Mouse (Mus musculus) stomach, embryonic 14.5 days (tissue): Measurements from ENCODE around the gene Mcrip2. TPM values are rescaled to one million over a fixed set of nuclear protein-coding genes. Genes with fewer than 3 reads are reported as not detected.
A peak's percentile ranks its signal among the peaks of the same experiment; 100 is the strongest.

Experiments
- ATAC-seq: fragments of 200-750 bp; cut with Nextera tagmentation; 2 replicates; pipeline ENCODE4 v1.8.0; 2017; ENCODE audit warnings: low read depth, moderate TSS enrichment; ENCODE audit not compliant: insufficient number of reproducible peaks, insufficient read depth, low FRiP score
- H3K27ac ChIP-seq: fragments of 300-500 bp; sonication (generic); 2 replicates; pipeline ENCODE4 v1.5.1; 2014; ENCODE audit warnings: mild to moderate bottlenecking, low read length, moderate library complexity, mixed read lengths
- H3K27me3 ChIP-seq: fragments of 300-500 bp; sonication (generic); 2 replicates; pipeline ENCODE4 v1.6.1; 2014; ENCODE audit warnings: low read length, control low read depth, mixed read lengths; ENCODE audit not compliant: control insufficient read depth, insufficient read depth
- H3K36me3 ChIP-seq: fragments of 300-500 bp; sonication (generic); 2 replicates; pipeline ENCODE4 v1.6.1; 2014; ENCODE audit warnings: mild to moderate bottlenecking, control low read depth, low read length, moderate library complexity, mixed read lengths; ENCODE audit not compliant: control insufficient read depth, insufficient read depth
- H3K4me1 ChIP-seq: fragments of 300-500 bp; sonication (generic); 2 replicates; pipeline ENCODE4 v1.6.1; 2014; ENCODE audit warnings: low read length, control low read depth, mixed read lengths; ENCODE audit not compliant: control insufficient read depth, insufficient read depth
- H3K4me2 ChIP-seq: fragments of 300-500 bp; sonication (generic); replicated peaks from 2 replicates; pipeline ENCODE4 v1.6.1; 2014; ENCODE audit warnings: low read depth, low read length, control low read depth
- H3K4me3 ChIP-seq: fragments of 300-500 bp; sonication (generic); 2 replicates; pipeline ENCODE4 v1.5.1; 2014; ENCODE audit warnings: low read depth, low read length, control low read depth
- H3K9ac ChIP-seq: fragments of 300-500 bp; sonication (generic); replicated peaks from 2 replicates; pipeline ENCODE4 v1.6.1; 2014; ENCODE audit warnings: low read depth, mild to moderate bottlenecking, control low read depth, low read length, moderate library complexity, mixed read lengths
- H3K9me3 ChIP-seq: fragments of 300-500 bp; sonication (generic); 2 replicates; pipeline ENCODE4 v1.6.1; 2016; ENCODE audit warnings: low read depth, low read length, control low read depth; ENCODE audit not compliant: control insufficient read depth
- WGBS: fragments of 180-500 bp; shearing (Covaris S2); extraction: QIAGEN DNeasy Blood & Tissue Kit; methylation state at CpG from one replicate; pipeline ENCODE4 v1.1.7; 2014; 5-methylcytosine and 5-hydroxymethylcytosine counted together
- polyA plus RNA-seq: library from polyadenylated mRNA; unstranded; fragments of >200 nt; fragmentation: Nextera tagmentation; extraction: Ambion mirVana; gene quantifications from 2 replicates; pipeline ENCODE4 v1.2.1, GENCODE M21; 2014

Gene Mcrip2
- polyA plus RNA-seq, 1 experiment from 2014 or later: 23.3 TPM

DNA sequence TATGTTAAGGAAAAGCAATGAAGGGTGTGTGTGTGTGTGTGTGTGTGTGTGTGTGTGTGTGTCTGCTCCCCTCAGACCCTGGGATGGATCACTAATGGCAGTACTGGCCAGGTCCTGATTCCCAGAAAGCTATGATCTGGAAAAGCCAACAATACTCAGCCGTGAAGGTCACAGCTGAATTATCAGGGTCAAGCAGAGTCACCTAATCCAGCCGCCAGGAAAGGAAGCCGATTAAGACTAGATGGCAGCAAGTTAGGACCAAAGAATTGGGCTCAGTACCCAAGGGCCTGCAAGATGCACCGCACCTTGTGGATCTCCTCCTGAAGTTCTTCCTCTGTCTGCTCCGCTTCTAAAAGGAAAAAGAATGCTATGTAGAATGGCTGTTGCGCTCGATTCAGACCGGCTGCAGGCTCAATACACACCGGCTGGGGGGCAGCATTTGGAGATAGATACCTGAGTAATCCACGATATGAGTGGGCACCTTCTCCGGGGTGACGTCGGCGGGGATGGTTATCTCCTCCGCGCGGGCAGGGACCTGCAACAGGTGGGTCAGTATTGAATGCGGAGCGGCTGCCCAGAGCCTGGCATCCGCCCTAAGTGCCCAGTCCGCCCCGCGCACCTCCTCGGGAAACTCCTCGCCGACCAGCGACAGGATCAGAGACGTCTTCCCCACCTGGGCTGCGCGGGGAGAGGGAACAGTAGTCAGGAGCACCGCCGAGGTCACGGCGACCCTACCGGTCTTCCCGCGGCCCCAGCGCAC is 24.7 kb downstream of the Mcrip2 start:
- Histone ChIP-seq H3K9me3 (no peaks in the 10 kb centered on the region), H3K27ac (peak overlapping the region; percentile 76), H3K4me3 (peak overlapping the region; percentile 88), H3K4me1 (peaks cover 14% of the 10 kb centered on the region), H3K27me3 (no peaks in the 10 kb centered on the region), H3K4me2 (peak overlapping the region; percentile 87), H3K9ac (peak overlapping the region; percentile 84), H3K36me3 (peaks cover 44% of the 10 kb centered on the region)
- peak; percentile 44 for ATAC-seq
- WGBS: 3% methylated on average over 37 of the region's 38 CpGs

DNA sequence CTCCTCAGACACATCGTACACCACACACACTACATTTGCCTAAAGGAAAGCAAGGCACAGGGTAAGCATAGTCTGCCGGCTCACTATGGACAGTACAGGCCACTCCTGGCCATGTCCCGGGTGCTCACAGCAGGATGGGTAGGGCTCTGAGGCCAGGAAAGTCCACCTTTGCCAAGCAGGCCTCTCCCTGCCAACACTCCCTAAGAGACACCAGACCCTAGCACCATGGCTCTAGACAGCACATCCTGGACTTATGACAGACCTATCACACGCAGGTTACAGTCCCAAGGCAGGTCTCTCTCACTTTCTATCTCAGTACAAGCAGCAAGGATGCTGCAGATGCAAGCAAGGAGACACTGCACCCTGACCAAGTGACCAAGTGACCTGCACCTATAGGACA is 25.4 kb downstream of the Mcrip2 start:
- Histone ChIP-seq H3K27ac (no peak overlapping the region), H3K36me3 (peaks cover 44% of the 10 kb centered on the region), H3K9me3 (no peaks in the 10 kb centered on the region), H3K4me2 (peak overlapping the region; percentile 87), H3K9ac (peak overlapping the region; percentile 84; the same call in 1 of the 2 replicates), H3K4me1 (peaks cover 14% of the 10 kb centered on the region), H3K4me3 (peak overlapping the region; percentile 88), H3K27me3 (no peaks in the 10 kb centered on the region)
- no peak for ATAC-seq
- 92% methylated on average over 4 of the region's 4 CpGs for WGBS

DNA sequence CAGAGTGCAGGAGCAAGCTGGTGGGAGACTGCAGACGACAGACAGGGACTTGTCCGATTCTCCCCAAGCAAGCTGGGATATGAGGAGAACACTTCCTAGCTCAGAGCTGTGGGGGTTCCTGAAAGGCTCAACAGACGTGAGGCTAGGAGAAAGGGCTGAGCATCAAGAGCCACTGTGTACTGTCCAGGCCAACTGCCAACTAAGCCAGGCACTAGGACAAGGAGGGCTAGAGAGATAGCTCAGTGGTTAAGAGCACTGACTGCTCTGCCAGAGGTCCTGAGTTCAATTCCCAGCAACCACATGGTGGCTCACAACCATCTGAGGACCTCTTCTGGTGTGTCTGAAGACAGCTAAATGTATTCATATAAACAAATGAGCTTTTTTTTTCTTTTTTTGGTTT is 26.1 kb downstream of the Mcrip2 start:
- no peak overlapping the region for H3K4me3 ChIP-seq
- no peak overlapping the region for H3K9ac ChIP-seq
- H3K36me3 ChIP-seq: peaks cover 48% of the 10 kb centered on the region
- no peaks in the 10 kb centered on the region for H3K27me3 ChIP-seq
- H3K27ac ChIP-seq: no peak overlapping the region
- H3K9me3 ChIP-seq: no peaks in the 10 kb centered on the region
- H3K4me1 ChIP-seq: peaks cover 15% of the 10 kb centered on the region
- 93% methylated on average over 3 of the region's 3 CpGs for WGBS
- no peak for ATAC-seq
- no peak overlapping the region for H3K4me2 ChIP-seq

DNA sequence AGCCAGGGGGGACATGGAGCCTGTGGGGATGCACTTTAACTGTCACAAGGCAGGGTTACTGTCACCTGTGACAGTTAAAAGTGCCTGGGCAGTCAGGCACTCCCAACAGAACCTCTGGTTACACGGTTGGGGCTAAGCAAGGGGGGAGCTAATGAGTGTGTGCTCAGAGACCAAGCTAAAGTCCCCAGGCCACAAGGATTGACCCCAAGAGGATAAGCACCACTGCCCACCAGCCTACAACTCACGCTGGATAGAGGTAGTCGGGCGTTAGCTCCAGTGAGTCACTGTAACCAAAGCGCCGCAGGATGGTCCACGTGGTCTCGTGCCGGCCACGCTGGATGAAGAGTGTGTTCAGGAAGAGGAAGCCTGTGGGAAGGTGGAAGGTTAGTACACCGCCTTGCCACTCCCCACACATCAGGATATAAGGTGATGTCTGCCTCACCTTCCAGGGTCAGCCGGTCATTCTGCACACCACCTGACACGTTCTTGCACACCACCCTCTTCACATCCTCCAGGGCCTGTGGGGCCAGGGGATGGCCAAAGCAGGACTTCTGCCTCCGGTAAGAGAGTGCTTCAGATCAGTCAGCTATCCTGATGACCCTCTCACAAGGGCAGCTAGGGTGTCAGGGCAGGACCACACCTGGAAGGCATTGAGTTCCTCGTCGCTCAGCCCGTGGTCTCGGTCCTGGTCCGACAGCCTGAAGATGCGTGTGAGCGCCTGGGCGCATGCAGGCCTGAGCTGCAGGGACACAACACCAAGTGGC is 27.3 kb downstream of the Mcrip2 start, which contains the start of gene Gm20683:
Gene Gm20683, minus strand, starts transcription at position 647 of the 764 bp plus-strand sequence.
- H3K27ac ChIP-seq: no peak within 1 kb of the TSS
- no peak within 1 kb of the TSS for H3K4me2 ChIP-seq
- H3K9ac ChIP-seq: no peak within 1 kb of the TSS
- ATAC-seq: no peak
- H3K27me3 ChIP-seq: no peaks in the 10 kb centered on the region
- H3K4me1 ChIP-seq: peaks cover 27% of the 10 kb centered on the region
- H3K9me3 ChIP-seq: no peaks in the 10 kb centered on the region
- peaks cover 49% of the 10 kb centered on the region for H3K36me3 ChIP-seq
- H3K4me3 ChIP-seq: no peak within 1 kb of the TSS
- 94% methylated on average over 22 of the region's 22 CpGs for WGBS

DNA sequence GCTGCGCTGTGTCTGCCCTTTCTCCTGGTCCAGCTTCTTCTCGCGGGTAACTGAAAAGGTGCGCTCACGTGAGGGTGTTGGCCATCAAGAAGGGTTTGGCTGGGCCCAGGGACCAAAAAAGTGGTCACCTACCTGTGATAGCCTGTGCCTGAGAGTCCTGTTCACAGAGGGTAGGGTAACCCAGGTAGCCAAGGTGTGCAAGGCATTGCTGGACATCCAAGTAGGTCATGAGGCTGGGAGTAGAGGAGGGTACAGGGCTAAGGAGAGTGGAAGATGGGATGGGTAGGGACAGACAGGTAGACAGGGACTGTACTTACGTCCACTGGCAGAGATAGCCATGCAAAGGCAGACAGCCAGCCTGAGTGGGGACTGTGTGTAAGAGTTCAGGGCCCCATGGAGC is 28.0 kb downstream of the Mcrip2 start:
- WGBS: 94% methylated on average over 6 of the region's 6 CpGs
- Histone ChIP-seq H3K4me2 (no peak overlapping the region), H3K9ac (no peak overlapping the region), H3K36me3 (peaks cover 46% of the 10 kb centered on the region), H3K27me3 (no peaks in the 10 kb centered on the region), H3K27ac (no peak overlapping the region), H3K4me3 (no peak overlapping the region), H3K9me3 (no peaks in the 10 kb centered on the region), H3K4me1 (peaks cover 35% of the 10 kb centered on the region)
- ATAC-seq: no peak

DNA sequence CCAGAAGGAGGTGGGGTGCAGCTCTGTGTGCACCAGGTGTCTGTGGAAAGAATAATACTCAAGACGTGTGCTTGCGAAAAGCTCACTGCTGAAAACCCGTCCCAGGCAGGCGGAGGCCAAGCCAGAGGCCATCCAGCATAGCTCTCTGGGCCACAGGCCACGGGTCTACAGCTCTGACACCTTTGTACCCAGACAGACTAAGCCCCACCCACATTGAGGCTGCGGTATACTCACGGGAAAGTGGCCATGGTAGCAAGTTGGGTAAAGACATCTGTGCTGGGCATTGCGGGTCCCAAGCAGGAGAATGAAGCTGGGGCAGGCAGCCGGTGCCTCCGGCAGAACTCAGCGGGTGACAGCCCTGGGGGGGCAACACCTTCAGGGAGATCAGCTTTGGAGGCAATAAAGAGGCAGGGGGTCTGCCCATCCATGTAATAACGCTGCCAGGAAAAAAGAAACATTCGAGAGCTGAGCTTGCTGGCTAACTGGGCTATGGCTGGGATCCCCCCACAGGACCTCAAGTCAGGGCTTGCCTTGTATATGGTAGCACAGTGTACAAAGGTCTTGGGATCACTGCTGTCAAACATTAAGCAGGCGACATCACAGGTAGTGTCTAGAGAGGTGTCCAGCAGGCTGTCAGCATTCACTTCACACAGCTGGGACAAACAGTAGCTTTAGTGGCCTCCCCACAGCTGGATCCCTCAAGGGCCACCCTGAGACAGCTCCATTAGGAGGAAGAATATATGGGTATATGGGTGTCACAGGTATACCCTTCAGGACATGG is 28.9 kb downstream of the Mcrip2 start:
- Histone ChIP-seq H3K27me3 (no peaks in the 10 kb centered on the region), H3K4me3 (no peak overlapping the region), H3K9me3 (no peaks in the 10 kb centered on the region), H3K4me2 (no peak overlapping the region), H3K4me1 (peaks cover 39% of the 10 kb centered on the region), H3K9ac (no peak overlapping the region), H3K36me3 (peaks cover 51% of the 10 kb centered on the region), H3K27ac (no peak overlapping the region)
- WGBS: 83% methylated on average over 14 of the region's 14 CpGs
- ATAC-seq: no peak

DNA sequence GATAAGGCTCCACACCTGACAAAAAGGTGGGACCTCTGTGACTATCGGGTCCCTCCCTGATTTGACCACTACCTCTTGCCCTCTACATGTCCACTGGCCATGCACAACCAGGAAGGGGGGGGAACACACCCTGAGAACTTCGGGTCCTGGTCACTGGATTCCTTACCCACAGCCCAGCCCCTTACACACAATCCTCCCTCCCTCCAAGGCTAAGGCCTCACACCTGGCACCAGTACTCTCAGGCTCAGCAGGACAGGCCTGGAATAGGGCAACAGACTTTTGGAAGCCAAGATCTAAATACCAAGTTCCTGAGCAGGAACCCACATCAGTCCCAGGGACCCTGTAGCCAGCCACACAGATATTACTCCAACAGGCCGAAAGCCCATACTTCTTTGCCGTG is 29.7 kb downstream of the Mcrip2 start:
- Histone ChIP-seq H3K9me3 (no peaks in the 10 kb centered on the region), H3K27me3 (no peaks in the 10 kb centered on the region), H3K4me3 (no peak overlapping the region), H3K9ac (no peak overlapping the region), H3K4me2 (no peak overlapping the region), H3K27ac (no peak overlapping the region), H3K36me3 (peaks cover 51% of the 10 kb centered on the region), H3K4me1 (peaks cover 45% of the 10 kb centered on the region)
- no peak for ATAC-seq
- 87% methylated on average over 4 of the region's 4 CpGs for WGBS

DNA sequence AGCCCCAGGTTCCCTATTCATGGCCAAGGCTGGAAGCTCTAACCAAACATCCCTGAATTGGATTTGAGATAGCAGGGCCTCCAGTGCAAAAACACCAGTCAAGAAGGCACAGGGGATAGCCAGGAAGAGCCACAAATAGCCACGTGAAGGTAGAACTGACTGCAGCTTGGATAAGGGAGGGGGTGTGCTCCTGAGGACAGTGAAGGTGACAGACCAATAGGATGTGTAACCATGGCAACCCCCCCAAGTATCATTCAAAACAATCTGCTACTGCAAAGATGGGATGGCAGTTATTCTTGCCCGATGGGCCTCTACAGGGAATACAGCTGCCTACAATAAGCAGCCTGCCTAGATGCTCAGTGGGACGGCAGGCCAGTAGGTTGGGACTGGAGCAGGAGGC is 31.0 kb downstream of the Mcrip2 start:
- Histone ChIP-seq H3K27ac (peak overlapping the region; percentile 48; the same call in 1 of the 2 replicates), H3K4me3 (no peak overlapping the region), H3K9me3 (no peaks in the 10 kb centered on the region), H3K27me3 (no peaks in the 10 kb centered on the region), H3K4me1 (peaks cover 37% of the 10 kb centered on the region), H3K36me3 (peaks cover 51% of the 10 kb centered on the region), H3K9ac (no peak overlapping the region), H3K4me2 (peak overlapping the region; percentile 52)
- 45% methylated on average over 3 of the region's 3 CpGs for WGBS
- no peak for ATAC-seq
